Mouse (Mus musculus) erythroid progenitor cell, adult 5-6 weeks (primary cell): ENCODE measurements at regions not wholly inside any gene's neighbourhood (a gene's known extent, or its start where the extent isn't known, plus 50 kb on each side); places are given as distances from the start of the nearest gene placed in this dataset.

Experiments used
- ATAC-seq: replicated peaks from 2 replicates; pipeline ENCODE4 v1.8.0; 2016; ENCODE audit warnings: moderate number of reproducible peaks, mild to moderate bottlenecking, moderate TSS enrichment, inconsistent platforms; ENCODE audit not compliant: poor library complexity, low FRiP score, severe bottlenecking

- no peak for ATAC-seq
These were observed 102.6 kb downstream of the 1700001O22Rik start for GRCm38 (mm10) chr2:30700890-30701289.

GRCm38 (mm10) chr2:30700471-30700870 lies 103.0 kb downstream of the 1700001O22Rik start:
- no peak for ATAC-seq

GRCm38 (mm10) chr2:30699797-30700454 lies 103.5 kb downstream of the 1700001O22Rik start:
- ATAC-seq: peak; percentile 59; the same call in 1 of the 2 replicates

- no peak for ATAC-seq
These were observed 104.1 kb downstream of the Cstad start for GRCm38 (mm10) chr2:30698758-30699535.

- no peak for ATAC-seq
These were observed 103.0 kb downstream of the Cstad start for GRCm38 (mm10) chr2:30697851-30698250.

GRCm38 (mm10) chr2:30695771-30696456 lies 101.1 kb downstream of the Cstad start:
- no peak for ATAC-seq

GRCm38 (mm10) chr2:30695041-30695440 lies 100.2 kb downstream of the Cstad start:
- no peak for ATAC-seq

- no peak for ATAC-seq
These were observed 98.6 kb downstream of the Cstad start for GRCm38 (mm10) chr2:30693206-30694035.

- no peak for ATAC-seq
These were observed 97.8 kb downstream of the Cstad start for GRCm38 (mm10) chr2:30692561-30693205.

- ATAC-seq: 0 out of 2 replicates have a peak, but pooled peaks have one; percentile 9
These were observed 97.2 kb downstream of the Cstad start for GRCm38 (mm10) chr2:30691857-30692560.

GRCm38 (mm10) chr2:30690925-30691856 lies 96.4 kb downstream of the Cstad start:
- no peak for ATAC-seq

GRCm38 (mm10) chr2:30690307-30690706 lies 95.5 kb downstream of the Cstad start:
- ATAC-seq: no peak

- ATAC-seq: no peak
These were observed 93.6 kb downstream of the Cstad start for GRCm38 (mm10) chr2:30688402-30688801.

GRCm38 (mm10) chr2:30687121-30687551 lies 92.3 kb downstream of the Cstad start:
- no peak for ATAC-seq

GRCm38 (mm10) chr2:30686359-30686758 lies 91.5 kb downstream of the Cstad start:
- ATAC-seq: no peak

GRCm38 (mm10) chr2:30685137-30685860 lies 90.5 kb downstream of the Cstad start:
- no peak for ATAC-seq

- no peak for ATAC-seq
These were observed 89.6 kb downstream of the Cstad start for GRCm38 (mm10) chr2:30684461-30684860.
